Mouse (Mus musculus): ENCODE results near the gene Hils1.
A peak's percentile ranks its signal among the peaks of the same experiment; 100 is the strongest.
"Not testable (repeated sequence)": the region's sequence is repeated elsewhere in the genome, so short reads cannot be mapped to it uniquely, and the experiment has no call there.

Gene Hils1

GRCm38 (mm10) chr11:95004136-95004936 lies 36.9 kb downstream of the Hils1 start:
- no peak for DNase-seq (ENCODE audit: low spot score in 2 of 2)

DNA sequence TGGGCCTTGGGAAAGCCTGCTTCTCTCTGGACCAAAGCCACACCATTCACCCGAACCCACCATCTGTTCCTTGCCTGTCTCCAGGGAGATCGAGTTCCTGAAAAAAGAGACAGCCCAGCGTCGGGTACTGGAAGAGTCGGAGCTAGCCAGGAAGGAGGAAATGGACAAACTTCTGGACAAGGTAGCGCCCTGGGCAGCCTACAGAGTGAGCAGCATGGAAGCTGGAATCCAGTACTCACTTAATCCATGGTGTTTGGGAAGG lies 37.5 kb downstream of the Hils1 start:
- DNase-seq (ENCODE audit: low spot score in 2 of 2), result no peak

GRCm38 (mm10) chr11:95006038-95006437 lies 38.6 kb downstream of the Hils1 start:
- no peak for DNase-seq (ENCODE audit: low spot score in 2 of 2)

DNA sequence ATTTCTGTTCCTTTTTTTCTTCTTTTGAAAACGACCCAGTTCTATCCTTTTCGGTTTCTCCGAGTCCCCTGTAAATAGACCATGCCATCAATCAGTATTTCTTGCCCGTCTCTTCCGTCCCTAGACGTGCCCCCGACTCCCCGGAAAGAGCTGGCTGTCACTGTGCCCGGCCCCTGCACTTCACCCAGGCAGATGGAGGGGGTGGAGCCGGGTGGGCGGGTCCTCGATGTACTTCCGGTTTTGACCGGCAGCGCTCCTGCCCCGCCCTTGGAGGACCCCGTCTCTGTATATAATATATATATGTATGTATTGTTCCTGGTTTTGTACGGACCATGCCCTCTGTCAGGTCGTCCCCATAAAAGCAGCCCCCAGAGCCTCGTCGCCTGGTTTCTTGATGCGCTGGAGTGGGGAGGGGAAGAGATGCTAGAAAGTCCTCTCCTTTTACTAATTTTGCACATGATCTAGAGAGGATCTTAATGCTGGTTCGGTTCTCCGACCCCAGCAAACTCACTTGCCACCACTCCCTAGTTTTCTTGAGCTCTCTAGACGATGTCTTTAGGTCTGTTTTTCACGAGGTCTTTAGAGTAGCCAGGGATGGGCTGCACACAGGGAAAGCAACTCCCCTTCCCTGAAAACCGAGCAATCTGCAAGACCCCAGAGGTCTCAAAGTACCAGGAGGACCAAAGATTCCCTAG lies 39.3 kb downstream of the Hils1 start:
- DNase-seq (ENCODE audit: low spot score in 2 of 2), result peak; percentile 77 to 81

GRCm38 (mm10) chr11:95007418-95007817 lies 40.0 kb downstream of the Hils1 start:
- no peak for DNase-seq (ENCODE audit: low spot score in 2 of 2)

- DNase-seq (ENCODE audit: low spot score in 2 of 2), result peak in 1 of 2 experiments; percentile 55
These were observed 41.6 kb downstream of the Hils1 start for GRCm38 (mm10) chr11:95008661-95009628.

- DNase-seq (ENCODE audit: low spot score in 2 of 2), result peak; percentile 72 to 75
These were observed 42.2 kb downstream of the Hils1 start, which contains the start of gene Samd14 for GRCm38 (mm10) chr11:95009629-95010014. Samd14 (plus strand) TSS chr11:95009879.

GRCm38 (mm10) chr11:95010141-95010739 lies 42.8 kb downstream of the Hils1 start:
- DNase-seq (ENCODE audit: low spot score in 2 of 2), result no peak

GRCm38 (mm10) chr11:95010841-95011403 lies 43.5 kb downstream of the Hils1 start:
- DNase-seq (ENCODE audit: low spot score in 2 of 2), result not testable (repeated sequence)

DNA sequence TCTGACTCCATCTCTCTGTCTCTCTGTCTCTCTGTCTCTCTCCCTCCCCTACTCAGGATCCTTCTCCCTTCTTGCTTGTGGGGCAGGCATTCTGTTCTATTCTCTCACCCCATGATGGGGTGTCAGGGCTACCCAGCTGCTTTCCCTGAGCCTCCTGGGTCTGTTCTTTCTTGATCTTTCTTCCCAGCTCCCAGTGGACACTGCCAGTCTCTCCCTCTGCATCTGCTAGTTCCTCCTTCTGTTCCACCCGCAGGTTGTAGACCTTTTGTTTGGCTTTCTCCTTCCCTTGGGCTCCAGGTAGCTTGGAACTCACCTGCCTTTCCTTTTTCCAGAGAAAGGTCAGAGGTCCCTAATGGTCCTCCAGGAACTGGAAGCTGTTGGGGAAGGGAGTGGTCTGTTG lies 44.0 kb downstream of the Hils1 start:
- DNase-seq (ENCODE audit: low spot score in 2 of 2), result no peak

- no peak for DNase-seq (ENCODE audit: low spot score in 2 of 2)
These were observed 44.7 kb downstream of the Hils1 start for GRCm38 (mm10) chr11:95012075-95012474.

DNA sequence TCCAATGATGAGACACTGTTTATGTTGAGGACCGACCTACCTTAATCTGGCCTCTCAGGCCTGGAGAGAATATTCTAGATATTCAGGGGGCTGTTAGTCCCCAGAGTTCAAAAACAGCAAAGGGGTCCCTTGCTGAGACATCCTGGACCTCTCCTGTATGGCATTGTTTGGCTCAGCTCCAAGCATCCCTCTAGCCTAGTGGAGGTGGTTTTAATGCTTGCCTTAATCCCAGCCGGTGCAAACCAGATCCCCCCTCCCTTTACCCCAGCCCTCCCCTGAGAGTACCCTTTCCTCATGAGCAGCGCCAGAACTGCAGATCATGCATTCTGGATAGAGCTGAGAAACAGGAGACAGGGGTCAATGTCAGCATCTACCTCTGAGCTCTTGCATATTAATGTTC lies 45.1 kb downstream of the Hils1 start:
- DNase-seq (ENCODE audit: low spot score in 2 of 2), result no peak

GRCm38 (mm10) chr11:95015484-95015883 lies 48.1 kb downstream of the Hils1 start:
- DNase-seq (ENCODE audit: low spot score in 2 of 2), result no peak

Data from urinary bladder, postnatal 4 days (tissue).